Mouse (Mus musculus) erythroblast, embryonic 14.5 days (primary cell): Measurements from ENCODE around the gene Pjvk.

ENCODE experiments used
- GATA1 ChIP-seq: IDR thresholded peaks from 2 replicates; pipeline ENCODE4 v1.6.1; 2012; ENCODE audit warnings: low read length, inconsistent platforms, mixed read lengths
- TAL1 ChIP-seq: IDR thresholded peaks from 3 replicates; pipeline ENCODE4 v1.6.1; 2012; ENCODE audit warnings: low read length, inconsistent platforms, mixed read lengths

GRCm38 (mm10) chr2:76695290-76695689 is 47.0 kb downstream of the Pjvk start:
- no peak for TF ChIP-seq GATA1
- no peak for TF ChIP-seq TAL1
